Mouse (Mus musculus) lung, adult 2 months (tissue): ENCODE data around the gene Mfsd13b.

Experiments
- CTCF ChIP-seq: fragments of 200-500 bp; IDR thresholded peaks from 2 replicates; pipeline ENCODE4 v1.5.1; 2011; ENCODE audit warnings: mild to moderate bottlenecking, low read length, control low read depth; ENCODE audit not compliant: insufficient read depth
- POLR2A ChIP-seq: fragments of 200-500 bp; IDR thresholded peaks from 2 replicates; pipeline ENCODE4 v1.6.1; 2011; ENCODE audit warnings: low read depth, mild to moderate bottlenecking, control low read depth, low read length, borderline replicate concordance; ENCODE audit errors: extremely low read depth

DNA sequence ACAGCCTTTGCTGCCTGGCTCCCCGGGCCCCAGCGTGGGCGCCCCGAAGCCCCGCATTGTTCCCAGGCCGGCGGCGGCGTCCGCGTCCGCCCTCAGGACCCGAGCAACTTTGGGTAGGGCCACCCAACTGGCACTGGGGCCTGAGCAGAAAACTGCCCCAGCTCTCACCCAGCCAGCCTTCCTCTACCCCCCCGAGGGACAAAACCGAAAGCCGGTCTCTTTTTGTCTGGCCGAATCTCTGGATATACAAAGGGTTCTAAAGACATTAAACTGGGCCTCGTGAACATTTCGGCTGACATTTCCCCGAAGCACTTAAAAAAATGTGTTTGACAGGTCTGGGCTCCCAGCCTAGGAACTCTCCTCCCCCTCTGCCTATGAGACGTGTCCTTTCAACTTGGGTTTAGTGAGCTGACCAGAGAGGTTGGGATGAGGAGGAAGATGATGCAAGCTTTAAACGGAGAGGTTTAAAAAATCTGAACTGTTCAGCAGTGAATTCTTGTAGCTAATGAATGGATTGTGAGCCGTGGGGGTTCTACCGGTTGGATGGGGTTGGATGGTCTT is 52.9 kb downstream of the Mfsd13b start:
- no peak for TF ChIP-seq CTCF
- TF ChIP-seq POLR2A: no peak
